Mouse (Mus musculus) heart, postnatal 0 days (tissue): ENCODE data around the gene Slc22a5. TPM values are rescaled to one million over a fixed set of nuclear protein-coding genes. Genes with fewer than 3 reads are reported as not detected.

Experiments used
- ATAC-seq: fragments of 200-750 bp; cut with Nextera tagmentation; 2 replicates; pipeline ENCODE4 v1.8.0; 2017; ENCODE audit warnings: low read depth, moderate number of reproducible peaks, moderate library complexity; ENCODE audit not compliant: insufficient read depth
- DNase-seq: peaks from one replicate; pipeline ENCODE4 v3.0.0-alpha.2; 2016; ENCODE audit warnings: low spot score
- H3K27ac ChIP-seq: fragments of 300-500 bp; sonication (generic); 2 replicates; pipeline ENCODE4 v1.5.1; 2014; ENCODE audit warnings: low read depth, mild to moderate bottlenecking
- H3K27me3 ChIP-seq: fragments of 300-500 bp; sonication (generic); 2 replicates; pipeline ENCODE4 v1.6.1; 2014; ENCODE audit warnings: low read length, mixed read lengths; ENCODE audit not compliant: control insufficient read depth, insufficient read depth
- H3K36me3 ChIP-seq: fragments of 300-500 bp; sonication (generic); replicated peaks from 2 replicates; pipeline ENCODE4 v1.6.1; 2014; ENCODE audit warnings: low read length, mixed read lengths; ENCODE audit not compliant: control insufficient read depth, insufficient read depth
- H3K4me1 ChIP-seq: fragments of 300-500 bp; sonication (generic); 2 replicates; pipeline ENCODE4 v1.6.1; 2014; ENCODE audit warnings: antibody characterized with exemption; ENCODE audit not compliant: control insufficient read depth, insufficient read depth
- H3K4me2 ChIP-seq: fragments of 300-500 bp; sonication (generic); 2 replicates; pipeline ENCODE4 v1.6.1; 2014; ENCODE audit warnings: low read depth, mild to moderate bottlenecking, low read length, moderate library complexity
- H3K4me3 ChIP-seq: fragments of 300-500 bp; sonication (generic); 2 replicates; pipeline ENCODE4 v1.5.1; 2014; ENCODE audit warnings: low read depth, low read length
- H3K9ac ChIP-seq: fragments of 300-500 bp; sonication (generic); replicated peaks from 2 replicates; pipeline ENCODE4 v1.6.1; 2014; ENCODE audit warnings: low read depth, low read length, mixed read lengths
- H3K9me3 ChIP-seq: fragments of 300-500 bp; sonication (generic); replicated peaks from 2 replicates; pipeline ENCODE4 v1.6.1; 2016; ENCODE audit warnings: low read length; ENCODE audit not compliant: control insufficient read depth
- CTCF ChIP-seq: IDR thresholded peaks from 2 replicates; pipeline ENCODE4 v1.5.1; 2016; ENCODE audit warnings: antibody characterized with exemption, control low read depth, low read depth
- EP300 ChIP-seq: IDR thresholded peaks from 2 replicates; pipeline ENCODE4 v1.6.1; 2016; ENCODE audit warnings: antibody characterized with exemption, low read depth
- WGBS: fragments of 180-500 bp; shearing (Covaris S2); extraction: QIAGEN DNeasy Blood & Tissue Kit; methylation state at CpG from one replicate; pipeline ENCODE4 v1.1.7; 2014; 5-methylcytosine and 5-hydroxymethylcytosine counted together
- polyA plus RNA-seq: library from polyadenylated mRNA; unstranded; fragments of >200 nt; fragmentation: Nextera tagmentation; extraction: Ambion mirVana; gene quantifications from 2 replicates; pipeline ENCODE4 v1.2.1, GENCODE M21; 2015
- total RNA-seq: library from RNA; depleted of rRNA; stranded (reverse); fragments of >200 nt; gene quantifications from 2 replicates; pipeline ENCODE4 v1.2.3, GENCODE M21; 2014; ENCODE audit warnings: low replicate concordance; rRNA removed

Gene Slc22a5
- total and polyA plus RNA-seq, 2 experiments from 2014 or later, result 14.5 to 15.6 TPM

- H3K4me2 ChIP-seq, result no peak overlapping the region
- DNase-seq, result no peak
- 45% methylated on average over 3 of the region's 3 CpGs for WGBS
Observed at GRCm38 (mm10) chr11:53814810-53815209, 76.7 kb downstream of the Slc22a5 start.

More at GRCm38 (mm10) chr11:53814810-53815209, 76.7 kb downstream of the Slc22a5 start:
- Histone ChIP-seq H3K4me1 (peaks cover 12% of the 10 kb centered on the region; the same call in 1 of the 2 replicates), H3K27ac (no peak overlapping the region), H3K36me3 (no peaks in the 10 kb centered on the region), H3K4me3 (no peak overlapping the region), H3K27me3 (no peaks in the 10 kb centered on the region), H3K9me3 (no peaks in the 10 kb centered on the region), H3K9ac (no peak overlapping the region)
- TF ChIP-seq CTCF (no peak), EP300 (no peak)
- ATAC-seq, result no peak

Other genes with a start within 250 kb of the Slc22a5 start
- 4.6 and 5.9 TPM in 2 replicates for gene Rad50, start 184.3 kb downstream of the Slc22a5 start, total RNA-seq
- 13.5 and 14.9 TPM in 2 replicates for gene Rad50, start 184.3 kb downstream of the Slc22a5 start, polyA plus RNA-seq
- gene Il5, start 170.9 kb downstream of the Slc22a5 start, total RNA-seq, result not detected in 2 replicates
- gene Il5, start 170.9 kb downstream of the Slc22a5 start, polyA plus RNA-seq, result 0.07 TPM in 2 replicates
- 4.6 and 9.1 TPM in 2 replicates for gene Irf1, start 121.6 kb downstream of the Slc22a5 start, total RNA-seq
- 9.4 and 9.6 TPM in 2 replicates for gene Irf1, start 121.6 kb downstream of the Slc22a5 start, polyA plus RNA-seq
- gene Gm17334, start 118.5 kb downstream of the Slc22a5 start, total RNA-seq, result not detected in 2 replicates
- not detected in 2 replicates for gene Gm17334, start 118.5 kb downstream of the Slc22a5 start, polyA plus RNA-seq
- not detected in 2 replicates for gene Gm12216, start 32.4 kb downstream of the Slc22a5 start, total RNA-seq
- gene Gm12216, start 32.4 kb downstream of the Slc22a5 start, polyA plus RNA-seq, result 1.2 and 1.6 TPM in 2 replicates
- gene Slc22a21, start 88.7 kb upstream of the Slc22a5 start, total RNA-seq, result 1.9 and 3.2 TPM in 2 replicates
- 0.89 and 1.5 TPM in 2 replicates for gene Slc22a21, start 88.7 kb upstream of the Slc22a5 start, polyA plus RNA-seq
- gene Slc22a4, start 136.4 kb upstream of the Slc22a5 start, total RNA-seq, result 2.1 TPM in 2 replicates
- 0.70 and 0.96 TPM in 2 replicates for gene Slc22a4, start 136.4 kb upstream of the Slc22a5 start, polyA plus RNA-seq
- gene Pdlim4, start 177.4 kb upstream of the Slc22a5 start, total RNA-seq, result 14.2 and 29.3 TPM in 2 replicates
- 23.6 and 26.6 TPM in 2 replicates for gene Pdlim4, start 177.4 kb upstream of the Slc22a5 start, polyA plus RNA-seq
- gene P4ha2, start 208.4 kb upstream of the Slc22a5 start, total RNA-seq, result 49.0 and 67.2 TPM in 2 replicates
- gene P4ha2, start 208.4 kb upstream of the Slc22a5 start, polyA plus RNA-seq, result 18.9 and 19.8 TPM in 2 replicates